ENCODE assay signal across 11 mouse cellular contexts in the genomic region with DNA sequence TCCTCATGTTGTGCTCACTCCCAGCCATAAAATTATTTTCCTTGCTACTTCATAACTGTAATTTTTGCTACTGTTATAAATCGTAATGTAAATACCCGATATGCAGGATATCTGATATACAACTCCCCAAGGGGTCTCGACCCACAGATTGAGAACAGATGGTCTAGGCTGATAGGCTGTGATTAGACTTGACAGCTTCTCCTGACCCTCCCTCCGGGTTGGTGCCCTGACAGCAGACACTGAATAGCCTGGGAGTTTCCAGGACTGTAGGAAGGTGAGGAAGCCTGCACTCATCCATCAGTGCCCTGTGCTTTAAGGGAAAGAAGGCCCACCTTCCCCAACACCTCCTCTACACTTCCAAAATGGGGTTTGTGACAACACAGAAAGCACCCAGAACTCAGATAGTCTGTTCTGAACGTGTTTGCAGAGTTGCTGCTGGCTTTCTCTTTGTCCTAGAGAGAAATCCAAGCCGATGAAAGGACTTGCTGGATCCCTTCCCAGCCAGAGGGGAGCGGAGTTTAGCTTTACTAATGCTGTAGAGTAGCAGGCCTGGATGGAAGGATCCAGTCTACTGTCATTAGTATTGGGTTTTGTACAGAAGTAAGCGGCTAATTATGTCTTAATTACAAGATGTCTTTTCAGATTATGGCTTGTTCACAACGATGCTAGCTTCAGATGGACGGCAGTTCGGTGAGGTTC.
A peak's percentile ranks its signal among the peaks of the same experiment; 100 is the strongest.
DNase-seq lines count a peak whose midpoint lies in the region; ATAC-seq and TF ChIP-seq lines count a peak whose summit lies in the region.
"Had no signal": no experiment of that assay in that cellular context is flagged by ENCODE, and none has a peak within 500 bp of the region (broad histone marks: within the 10 kb centered on the region; RNA-seq: fewer than 3 reads in every experiment).

No protein-coding gene starts in this region.

- no peak for ATAC-seq in kidney, embryonic 15.5 days (replicated peaks; ENCODE audit: low FRiP score)
- peak; percentile 37; the same call in 1 of the 2 replicates for ATAC-seq in limb, embryonic 14.5 days (ENCODE audit: low FRiP score, low read depth)

- no peaks in the 10 kb centered on the region for H3K36me3 ChIP-seq in kidney, embryonic 15.5 days
- no peaks in the 10 kb centered on the region for H3K36me3 ChIP-seq in kidney, adult 2 months (ENCODE audit: control insufficient read depth, insufficient read depth, low read length)
- no peaks in the 10 kb centered on the region for H3K36me3 ChIP-seq in limb, embryonic 14.5 days (ENCODE audit: control insufficient read depth, insufficient read depth, low read length)

- TF ChIP-seq CTCF in cerebellum, adult 2 months (IDR thresholded peaks at IDR 0.05; ENCODE audit: borderline replicate concordance, insufficient read depth, low read depth, low read length) = no peak
- TF ChIP-seq CTCF in kidney, adult 2 months (conservative IDR thresholded peaks at IDR 0.05; ENCODE audit: insufficient read depth, insufficient read length, low read depth, low read length) = no peak

- H3K9me3 ChIP-seq in kidney, embryonic 15.5 days (replicated peaks) = no peaks in the 10 kb centered on the region
- H3K9me3 ChIP-seq in limb, embryonic 14.5 days (ENCODE audit: control insufficient read depth, low read length) = no peaks in the 10 kb centered on the region

- TF ChIP-seq POLR2A in cerebellum, adult 2 months (IDR thresholded peaks at IDR 0.05; ENCODE audit: borderline replicate concordance, insufficient read depth, low read length) = no peak
- no peak for TF ChIP-seq POLR2A in kidney, adult 2 months (IDR thresholded peaks at IDR 0.05; ENCODE audit: low read depth, low read length)
- TF ChIP-seq POLR2A in limb, embryonic 14.5 days (IDR thresholded peaks at IDR 0.05; ENCODE audit: borderline replicate concordance, extremely low read depth, insufficient read depth, insufficient read length) = no peak

- peak in 1 of 2 experiments; percentile 61 for DNase-seq in cerebellum, adult 2 months
- no peak for DNase-seq in cerebellum, adult 9-11 months
- no peak for DNase-seq in kidney, adult 2 months
- peak; percentile 92 for DNase-seq in adipocyte (ENCODE audit: low spot score)
- DNase-seq in limb, embryonic 14.5 days (ENCODE audit: low spot score) = peak; percentile 43
- no peak for DNase-seq in urinary bladder, postnatal 4 days (ENCODE audit: low spot score in 2 of 2)
- DNase-seq in layer of hippocampus, adult 18-20 months (ENCODE audit: low spot score in 2 of 2) = no peak
- DNase-seq: heart, postnatal 36 days; layer of hippocampus, adult 9-11 months had no signal

- H3K4me1 ChIP-seq in cerebellum, adult 2 months (ENCODE audit: control insufficient read depth, insufficient read depth, low read length) = peaks cover 68% of the 10 kb centered on the region
- peaks cover 22% of the 10 kb centered on the region for H3K4me1 ChIP-seq in kidney, embryonic 15.5 days
- H3K4me1 ChIP-seq in kidney, adult 2 months (ENCODE audit: control insufficient read depth, insufficient read depth, low read length) = 0 out of 2 replicates have a peak, but pooled peaks cover 5% of the 10 kb centered on the region
- H3K4me1 ChIP-seq in limb, embryonic 14.5 days (ENCODE audit: control insufficient read depth, insufficient read depth, low read length) = peaks cover 19% of the 10 kb centered on the region

- H3K27me3 ChIP-seq in cerebellum, adult 2 months (ENCODE audit: control insufficient read depth, insufficient read depth, low read length) = no peaks in the 10 kb centered on the region
- no peaks in the 10 kb centered on the region for H3K27me3 ChIP-seq in kidney, embryonic 15.5 days
- no peaks in the 10 kb centered on the region for H3K27me3 ChIP-seq in kidney, adult 2 months (replicated peaks; ENCODE audit: control insufficient read depth, insufficient read depth, low read length)
- H3K27me3 ChIP-seq in limb, embryonic 14.5 days (ENCODE audit: control insufficient read depth, insufficient read depth, low read length) = no peaks in the 10 kb centered on the region

- peak overlapping the region; percentile 65 for H3K27ac ChIP-seq in cerebellum, adult 2 months (ENCODE audit: insufficient read depth, low read length)
- 0 out of 2 replicates have a peak overlapping the region, but pooled peaks have one; percentile 37 for H3K27ac ChIP-seq in kidney, embryonic 15.5 days
- no peak overlapping the region for H3K27ac ChIP-seq in kidney, adult 2 months (ENCODE audit: insufficient read depth, low read depth, low read length)
- H3K27ac ChIP-seq in limb, embryonic 14.5 days (replicated peaks; ENCODE audit: low read depth, low read length) = no peak overlapping the region
- H3K27ac ChIP-seq: liver, embryonic 14.5 days had no signal

- H3K4me3 ChIP-seq in cerebellum, adult 2 months (replicated peaks; ENCODE audit: insufficient read depth, low read depth, low read length) = no peak overlapping the region
- H3K4me3 ChIP-seq in kidney, embryonic 15.5 days (replicated peaks) = no peak overlapping the region
- no peak overlapping the region for H3K4me3 ChIP-seq in kidney, adult 2 months (ENCODE audit: insufficient read depth, low read depth, low read length)
- H3K4me3 ChIP-seq in limb, embryonic 14.5 days (replicated peaks; ENCODE audit: low read length) = no peak overlapping the region

- 25% methylated on average over 11 of the region's 11 CpGs for WGBS in cerebellum, adult 2 months
- WGBS in kidney, embryonic 15.5 days = 52% methylated on average over 11 of the region's 11 CpGs
- 67% methylated on average over 11 of the region's 11 CpGs for WGBS in kidney, adult 2 months
- 51% methylated on average over 11 of the region's 11 CpGs for WGBS in limb, embryonic 14.5 days

- no peak overlapping the region for H3K4me2 ChIP-seq in kidney, embryonic 15.5 days
- no peak overlapping the region for H3K4me2 ChIP-seq in limb, embryonic 14.5 days (replicated peaks; ENCODE audit: low read depth, low read length, severe bottlenecking)

- 0 out of 2 replicates have a peak overlapping the region, but pooled peaks have one; percentile 3 for H3K9ac ChIP-seq in kidney, embryonic 15.5 days
- H3K9ac ChIP-seq in limb, embryonic 14.5 days (ENCODE audit: low read depth, low read length, severe bottlenecking) = no peak overlapping the region
- H3K9ac ChIP-seq: liver, embryonic 14.5 days had no signal

Comparison
In these comparisons a context has a peak if more than half of its experiments do, and no peak if none do; other contexts are left out.
1. H3K27ac ChIP-seq: peak in cerebellum, adult 2 months (single experiment) and kidney, embryonic 15.5 days (single experiment); none in kidney, adult 2 months (single experiment) and limb, embryonic 14.5 days (single experiment).
2. DNase-seq: peak in adipocyte (single experiment) and limb, embryonic 14.5 days (single experiment); none in cerebellum, adult 9-11 months (single experiment), kidney, adult 2 months (single experiment), urinary bladder, postnatal 4 days (0 of 2) and layer of hippocampus, adult 18-20 months (0 of 2).